Mouse (Mus musculus): ENCODE measurements around the gene Sapcd1.
"Not testable (repeated sequence)": the region's sequence is repeated elsewhere in the genome, so short reads cannot be mapped to it uniquely, and the experiment has no call there.

Sapcd1 gene

DNA sequence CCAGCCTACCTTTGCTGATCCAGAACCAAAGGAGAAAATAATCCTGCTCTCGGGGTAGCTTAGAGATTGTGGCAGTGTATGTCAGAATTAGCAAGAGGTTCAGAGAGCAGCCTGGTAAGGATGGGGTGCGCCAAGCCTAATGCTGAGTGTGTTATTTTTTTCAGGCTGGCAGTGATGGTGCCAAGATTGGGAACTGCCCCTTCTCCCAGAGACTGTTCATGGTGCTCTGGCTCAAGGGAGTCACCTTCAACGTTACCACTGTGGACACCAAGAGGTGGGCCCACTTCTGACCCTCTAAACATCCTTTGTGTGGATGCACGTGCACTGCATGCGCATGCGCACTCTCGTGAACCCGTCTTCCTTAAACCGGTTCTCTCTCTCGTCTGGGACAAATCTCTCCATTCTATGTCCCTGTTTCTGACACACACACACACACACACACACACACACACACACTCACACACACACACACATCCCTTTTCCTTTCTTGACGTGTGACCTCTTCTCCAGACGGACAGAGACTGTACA lies 24.5 kb upstream of the Sapcd1 start:
- DNase-seq (ENCODE audit: low read depth, low spot score) = no peak

DNA sequence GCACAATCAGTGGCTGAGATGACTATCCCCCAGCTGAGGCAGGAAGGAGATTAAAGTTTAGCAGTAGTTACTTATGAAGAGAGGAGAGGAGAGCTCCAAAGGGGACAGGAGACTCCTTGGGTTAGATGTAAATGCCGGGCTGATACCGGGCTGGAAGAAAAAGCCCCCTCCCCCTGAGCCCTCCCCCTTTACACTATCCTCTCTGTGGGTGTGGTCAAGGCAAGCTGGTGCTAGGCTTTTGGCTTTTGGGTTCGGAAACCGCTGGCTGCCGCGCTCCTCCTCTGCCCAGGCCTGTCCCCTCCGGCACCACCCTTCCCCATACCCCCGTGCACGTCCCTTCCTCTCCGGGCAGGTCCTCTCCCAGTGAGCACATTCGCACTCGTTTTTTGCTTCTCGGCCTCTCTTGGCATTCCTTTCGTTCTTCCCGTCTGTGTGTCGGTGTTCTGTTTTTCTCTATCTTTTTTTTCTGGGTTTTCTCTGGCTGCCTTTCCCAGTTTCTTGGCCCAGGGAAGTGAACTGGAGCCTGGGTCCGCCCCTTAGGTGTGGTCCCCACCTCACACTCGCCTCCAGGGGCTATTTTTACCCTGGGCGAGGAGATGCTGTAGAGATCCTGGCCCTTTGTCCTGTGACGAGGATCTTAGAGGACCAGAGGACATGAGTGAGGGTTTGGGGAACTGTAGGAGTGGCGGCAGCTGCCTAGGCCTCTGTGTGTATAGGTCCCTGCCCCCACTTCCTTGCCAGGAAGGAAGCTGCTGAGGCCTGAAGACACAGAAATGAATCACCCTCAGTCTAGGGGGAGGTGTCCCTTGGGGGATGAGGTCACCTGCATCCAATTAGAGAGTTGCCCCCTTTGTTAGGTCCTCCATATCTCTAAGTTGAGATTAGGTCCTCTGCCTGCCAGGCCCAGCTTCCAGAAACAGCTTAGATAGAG lies 23.6 kb upstream of the Sapcd1 start:
- peak; percentile 59 for DNase-seq (ENCODE audit: low read depth, low spot score)

DNA sequence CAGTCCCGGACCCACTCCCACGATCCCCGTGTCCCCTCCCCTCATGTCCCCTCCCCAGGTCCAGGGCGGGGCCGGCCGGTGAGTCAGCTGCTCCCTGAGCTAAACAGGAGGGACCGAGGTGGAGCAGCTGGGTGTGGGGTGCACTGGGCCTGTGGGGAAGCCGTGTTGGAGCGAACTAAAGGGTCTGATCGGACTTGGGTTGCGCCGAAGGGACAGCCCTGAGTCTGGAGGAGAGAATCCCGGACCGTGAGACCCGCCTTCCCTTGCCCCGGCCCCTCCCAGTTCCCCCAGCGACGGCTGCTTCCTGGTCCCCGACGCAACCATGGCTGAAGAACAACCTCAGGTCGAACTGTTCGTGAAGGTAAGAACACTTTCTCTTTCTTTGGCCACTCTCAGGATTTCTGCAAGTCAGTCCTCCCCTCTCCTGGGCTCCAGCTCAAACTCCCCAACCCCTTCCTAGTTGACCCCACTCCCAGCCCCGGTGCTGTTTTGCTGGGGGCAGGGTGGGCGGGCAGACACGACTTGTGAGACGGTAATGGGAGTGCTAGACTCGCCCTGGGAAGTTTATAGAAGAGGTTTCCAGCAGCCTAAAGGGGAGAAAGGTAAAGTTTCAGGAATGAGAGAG lies 22.4 kb upstream of the Sapcd1 start:
- no peak for DNase-seq (ENCODE audit: low read depth, low spot score)

DNA sequence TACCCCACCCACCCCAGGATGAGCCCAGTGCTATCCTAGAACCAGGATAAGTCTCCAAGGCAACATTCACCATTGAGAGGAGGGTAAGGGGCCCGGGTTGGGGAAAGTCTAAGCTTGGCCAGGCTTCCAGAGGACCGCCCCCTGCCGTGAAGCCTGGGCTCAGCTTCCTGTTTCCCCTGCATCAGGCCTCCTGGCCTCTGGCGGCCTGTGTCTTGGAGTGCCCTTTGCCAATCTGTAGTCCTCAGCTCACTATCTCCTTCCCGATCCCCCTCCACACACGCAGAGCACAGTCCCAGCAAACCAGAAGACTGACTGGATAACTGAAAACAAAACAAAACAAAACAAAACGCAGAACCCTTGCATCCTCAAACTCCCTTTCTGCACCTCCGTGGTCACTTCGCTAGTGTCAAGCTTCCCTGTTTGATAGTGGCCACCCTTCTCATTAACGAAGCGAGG lies 21.8 kb upstream of the Sapcd1 start, which contains the start of gene Clic1:
Gene Clic1 (plus strand): TSS at position 406 of the 456 bp plus-strand sequence.
- peak; percentile 64 for DNase-seq (ENCODE audit: low read depth, low spot score)

DNA sequence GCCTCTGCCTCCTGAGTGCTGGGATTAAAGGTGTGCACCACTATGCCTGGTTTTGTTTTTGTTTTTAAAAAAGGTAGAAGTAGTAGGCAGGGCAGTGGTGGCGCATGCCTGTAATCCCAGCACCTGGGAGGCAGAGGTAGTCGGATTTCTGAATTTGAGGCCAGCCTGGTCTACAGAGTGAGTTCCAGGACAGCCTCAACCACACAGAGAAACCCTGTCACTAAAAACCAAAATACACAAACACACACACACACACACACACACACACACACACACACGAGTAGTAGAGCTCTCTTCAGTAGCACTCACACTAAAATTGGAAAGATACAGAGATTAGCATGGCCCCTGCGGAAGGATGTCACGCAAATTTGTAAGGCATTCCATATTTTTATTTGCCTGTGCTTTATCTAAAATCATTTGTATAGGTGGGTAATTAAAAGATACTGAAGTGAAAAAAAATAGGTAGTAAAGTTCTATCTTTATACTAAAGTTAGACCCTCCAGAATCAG lies 21.2 kb upstream of the Sapcd1 start:
- no peak for DNase-seq (ENCODE audit: low read depth, low spot score)

DNA sequence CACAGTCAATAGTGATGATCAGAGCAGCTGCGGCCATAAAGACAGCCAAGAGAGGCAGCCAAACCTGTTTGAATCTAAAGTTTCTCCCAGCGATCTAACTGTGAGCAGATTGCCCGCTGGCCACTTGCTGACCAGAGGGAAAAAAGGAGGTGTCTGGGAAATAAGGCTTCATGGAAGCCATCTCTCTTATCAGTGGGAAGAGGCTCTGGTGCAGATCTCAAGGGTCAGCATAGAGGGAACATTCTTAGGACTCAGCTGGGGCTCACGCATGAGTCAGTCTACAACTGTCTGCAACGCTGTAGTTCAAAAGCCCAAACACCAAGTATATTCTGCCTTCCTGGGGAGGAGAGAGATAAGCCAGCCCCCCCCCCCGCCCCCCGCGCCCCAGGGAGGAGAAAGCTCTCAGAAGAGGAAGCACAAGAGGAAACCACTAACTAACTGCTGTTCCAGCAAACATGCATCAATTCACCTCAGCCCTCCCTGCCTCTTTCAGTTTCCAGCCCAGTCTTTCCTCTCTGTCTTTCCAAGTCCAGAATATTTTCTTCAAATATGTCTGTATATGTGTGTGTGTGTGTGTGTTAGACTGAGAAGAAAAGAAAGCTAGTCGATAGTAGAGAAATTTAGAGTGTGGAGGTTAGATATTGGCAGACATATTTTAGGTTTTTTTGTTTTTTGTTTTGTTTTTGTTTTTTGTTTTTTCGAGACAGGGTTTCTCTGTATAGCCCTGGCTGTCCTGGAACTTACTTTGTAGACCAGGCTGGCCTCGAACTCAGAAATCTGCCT lies 20.5 kb upstream of the Sapcd1 start:
- DNase-seq (ENCODE audit: low read depth, low spot score) = no peak

DNA sequence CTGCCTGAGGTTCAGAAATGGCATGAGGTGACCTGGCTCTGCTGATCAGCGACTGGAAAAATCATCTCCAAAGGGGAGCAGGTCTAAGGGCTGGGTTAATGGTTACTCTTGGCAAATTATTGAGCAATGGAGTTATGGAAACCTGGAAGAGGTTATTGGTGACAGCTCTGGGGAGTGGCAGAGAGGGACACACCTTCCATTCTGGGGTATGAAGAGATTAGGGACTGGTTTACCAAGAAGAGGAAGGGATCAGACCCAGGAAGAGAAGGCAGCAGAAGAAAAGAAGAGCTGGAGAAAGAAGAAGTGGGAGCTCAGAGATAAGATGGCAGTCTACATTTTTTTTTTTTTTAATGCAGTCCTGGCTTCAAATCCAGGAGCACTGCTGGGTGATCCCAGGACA lies 19.9 kb upstream of the Sapcd1 start:
- no peak for DNase-seq (ENCODE audit: low read depth, low spot score)

DNA sequence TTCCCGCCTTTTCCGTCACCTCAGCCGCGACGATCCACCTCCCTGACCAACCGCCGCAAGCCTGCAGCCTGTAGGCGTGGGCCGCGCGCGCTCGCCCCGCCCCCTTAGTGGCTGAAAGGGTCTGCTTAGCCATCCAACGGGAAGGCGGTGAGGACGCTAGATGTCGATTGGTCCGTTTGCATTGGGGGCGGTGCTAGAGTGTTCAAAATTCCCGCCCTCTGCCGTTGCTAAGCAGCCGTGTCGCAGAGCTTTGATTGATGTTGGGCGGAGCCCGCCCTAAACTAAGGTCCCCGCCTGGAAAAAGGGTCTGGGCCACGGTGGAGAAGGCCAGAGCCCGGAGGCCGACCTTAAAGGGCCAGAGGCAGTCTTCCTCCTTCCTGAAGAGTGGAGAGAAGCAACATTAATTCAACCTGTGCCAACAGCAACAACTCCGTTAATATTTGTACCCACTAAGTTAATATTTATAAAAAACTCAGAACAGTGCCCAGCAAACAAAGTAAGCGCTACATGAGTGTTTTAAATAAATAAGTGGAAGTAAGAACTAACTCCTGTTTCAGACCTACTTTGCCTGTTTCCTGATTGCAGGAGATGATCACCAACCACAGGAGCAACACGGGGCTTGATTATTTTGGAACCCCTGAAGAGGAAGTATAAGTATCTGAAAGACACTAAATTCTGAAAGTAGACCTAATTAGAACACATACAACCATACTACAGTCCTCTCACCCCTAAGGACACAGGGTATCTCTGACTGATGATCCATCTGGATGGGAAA lies 19.1 kb upstream of the Sapcd1 start, which contains the start of gene Msh5:
Gene Msh5 (minus strand): TSS at position 65 of the 775 bp plus-strand sequence.
- peak; percentile 99 for DNase-seq (ENCODE audit: low read depth, low spot score)

DNA sequence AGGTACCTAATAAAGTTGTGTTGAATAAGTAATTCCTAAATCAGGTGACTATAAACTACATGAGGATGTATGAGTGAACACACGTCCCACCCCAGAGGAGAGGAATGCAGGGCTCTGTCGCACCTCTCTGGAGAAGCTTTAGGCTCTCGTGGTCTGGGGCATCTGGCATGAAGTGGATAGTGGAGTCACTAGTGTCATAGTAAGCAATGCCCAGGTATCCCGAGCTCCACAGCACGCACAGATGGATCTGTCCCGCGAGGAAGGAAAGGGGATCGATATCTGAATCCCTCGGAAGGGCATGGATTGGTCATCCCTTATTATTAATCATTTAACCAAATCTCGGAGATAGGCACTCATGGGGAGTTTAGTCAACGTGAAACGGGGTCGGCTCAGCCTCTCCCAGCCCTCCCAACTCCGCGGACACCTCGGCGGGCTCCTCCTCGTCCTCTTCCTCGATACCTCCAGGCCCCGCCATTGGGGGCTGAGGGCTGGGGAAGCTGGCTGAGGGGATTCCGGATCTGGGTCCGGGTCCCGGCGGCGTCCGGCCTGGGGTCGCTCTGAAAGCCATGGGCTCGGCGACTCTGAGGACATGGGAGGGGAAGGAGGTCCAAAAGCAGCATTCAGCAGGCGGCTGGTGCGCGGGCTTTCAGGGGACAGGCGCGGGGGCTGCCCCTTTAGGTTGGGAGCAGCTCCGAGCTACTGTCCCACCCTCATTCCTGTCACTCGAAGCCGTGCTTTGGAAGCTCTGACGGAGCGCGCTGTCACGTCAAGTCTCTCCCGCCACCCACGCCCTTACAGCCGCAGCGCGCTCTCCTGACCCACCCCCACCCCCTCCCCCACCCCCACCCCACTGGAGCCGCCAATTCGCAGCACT lies 18.2 kb upstream of the Sapcd1 start:
- no peak for DNase-seq (ENCODE audit: low read depth, low spot score)

DNA sequence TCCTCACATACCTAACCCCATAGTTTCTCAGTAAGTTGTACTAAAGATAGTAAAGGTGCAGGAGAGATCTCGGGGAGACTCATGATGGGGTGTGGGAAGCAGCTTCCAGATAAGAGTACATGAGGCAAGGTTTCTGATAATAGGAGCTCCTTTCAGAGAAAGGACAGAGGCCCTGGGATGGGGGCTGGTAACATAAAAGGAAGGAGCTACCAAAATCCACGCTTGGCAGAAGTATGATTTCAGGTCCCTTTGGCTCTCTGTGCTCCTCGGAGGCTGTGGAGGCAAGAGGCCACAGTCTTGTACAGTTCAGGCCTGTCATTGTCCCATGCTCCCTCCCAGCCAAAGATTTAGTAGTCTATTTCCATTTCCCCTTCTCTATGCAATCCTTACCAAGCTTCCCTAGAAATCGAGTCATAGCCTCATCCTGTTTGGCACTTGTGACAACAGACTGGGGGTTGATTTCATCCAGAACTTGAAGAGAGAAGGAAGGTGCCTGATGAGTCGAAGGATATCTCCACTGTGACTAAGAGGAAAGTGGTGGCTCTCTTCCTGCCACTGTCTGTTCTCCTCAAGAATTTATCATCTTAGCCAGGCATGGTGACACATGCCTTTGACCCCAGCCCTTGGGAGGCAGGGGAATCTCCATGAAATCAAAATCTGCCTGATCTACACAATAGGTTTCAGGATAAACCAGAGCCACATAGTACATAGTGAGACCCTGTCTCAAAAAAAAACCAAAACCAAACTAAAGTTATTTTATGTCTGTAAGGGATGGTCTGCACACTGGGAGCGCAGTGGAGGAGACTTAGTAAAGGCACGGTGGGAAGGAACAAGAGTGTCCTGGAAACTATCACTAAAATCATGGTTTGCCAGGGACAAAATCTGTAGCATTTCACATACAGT lies 17.3 kb upstream of the Sapcd1 start:
- no peak for DNase-seq (ENCODE audit: low read depth, low spot score)

DNA sequence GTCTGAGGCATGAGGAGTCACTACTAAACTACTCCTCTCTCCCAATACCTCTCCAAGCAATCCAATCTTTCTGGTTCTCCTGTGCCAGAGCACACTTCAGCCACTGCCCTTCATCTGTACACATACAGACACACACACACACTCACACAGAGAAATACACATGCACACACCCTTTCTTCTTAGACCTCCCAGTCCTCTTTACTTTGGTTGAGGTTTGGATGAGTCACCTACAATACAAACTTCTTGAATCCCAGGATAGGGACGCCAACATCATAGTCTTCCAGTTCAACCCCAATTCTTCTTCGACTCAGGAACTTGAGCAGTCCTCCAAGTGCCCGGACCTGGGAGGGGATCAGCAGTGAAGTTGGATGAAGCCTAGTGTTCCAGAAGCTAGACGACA lies 16.0 kb upstream of the Sapcd1 start:
- DNase-seq (ENCODE audit: low read depth, low spot score) = no peak

DNA sequence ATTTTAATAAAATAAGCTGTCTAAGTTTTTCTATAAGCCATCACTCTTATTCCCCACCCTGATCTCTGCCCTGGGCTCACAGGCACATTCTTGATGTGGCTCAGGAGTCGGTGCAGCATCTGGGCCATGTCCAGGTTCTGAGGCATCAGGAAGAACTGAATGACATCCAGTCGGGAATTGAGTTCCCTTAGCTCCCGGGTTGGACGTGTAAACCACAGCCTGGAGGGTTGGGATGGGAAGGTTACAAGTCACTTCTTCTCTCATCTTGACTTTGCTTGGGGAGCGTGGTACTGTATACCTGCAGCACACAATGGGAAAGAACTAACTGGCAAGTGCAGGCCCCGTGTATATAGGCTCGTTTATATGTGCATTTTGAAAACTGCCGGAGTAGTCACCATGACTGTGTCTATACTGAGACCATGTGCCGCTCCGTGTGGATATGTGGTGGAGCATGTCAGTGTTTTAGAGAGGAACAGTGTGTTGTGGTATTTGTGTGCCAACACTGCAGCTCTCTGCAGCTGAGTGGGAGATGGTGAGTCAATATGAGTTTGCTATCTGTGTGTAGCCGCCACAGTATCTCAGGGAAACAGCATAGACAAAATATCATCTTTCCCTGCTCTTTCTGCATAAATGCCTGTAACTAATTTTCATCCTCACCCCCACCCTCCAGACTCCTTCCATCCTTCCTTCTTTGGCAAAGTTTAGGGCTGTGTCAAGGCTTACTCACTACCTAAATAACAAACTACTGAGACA lies 11.5 kb upstream of the Sapcd1 start:
- no peak for DNase-seq (ENCODE audit: low read depth, low spot score)

DNA sequence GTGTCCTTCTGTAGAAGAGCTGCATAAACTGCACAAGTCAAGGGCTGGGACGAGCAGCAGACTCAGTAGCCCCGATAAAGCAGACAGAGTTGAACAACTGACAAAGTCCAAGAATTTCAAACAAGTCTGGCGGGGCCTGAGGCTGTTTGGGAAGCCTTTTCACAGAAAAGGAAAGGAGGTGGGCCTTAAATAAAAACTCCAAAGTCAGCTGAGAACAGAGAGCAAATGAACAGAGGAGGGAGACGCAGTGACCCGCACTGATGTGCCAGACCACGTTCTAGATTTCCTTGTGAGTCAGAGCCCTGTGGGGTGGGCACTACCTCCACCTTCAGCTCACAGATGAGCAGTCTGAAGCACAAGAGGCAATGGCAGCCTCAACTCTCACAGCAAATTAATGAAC lies 7.1 kb upstream of the Sapcd1 start:
- no peak for DNase-seq (ENCODE audit: low read depth, low spot score)

DNA sequence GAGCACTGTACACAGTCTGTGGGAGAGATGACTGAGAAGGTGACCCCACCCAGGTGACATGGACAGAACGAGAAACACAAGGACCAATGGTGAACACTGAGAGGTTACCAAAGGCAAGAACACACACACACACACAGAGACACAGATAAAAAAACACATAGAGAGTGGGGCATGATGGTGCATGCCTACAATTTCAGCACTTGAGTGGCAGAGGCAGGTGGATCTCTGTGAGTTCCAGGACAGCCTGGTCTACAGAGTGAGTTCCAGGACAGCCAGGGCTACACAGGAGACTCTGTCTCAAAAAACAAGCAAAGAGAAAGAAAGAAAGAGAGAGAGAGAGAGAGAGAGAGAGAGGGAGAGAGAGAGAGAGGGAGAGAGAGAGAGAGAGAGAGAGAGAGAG lies 5.9 kb upstream of the Sapcd1 start:
- not testable (repeated sequence) for DNase-seq (ENCODE audit: low read depth, low spot score)

DNA sequence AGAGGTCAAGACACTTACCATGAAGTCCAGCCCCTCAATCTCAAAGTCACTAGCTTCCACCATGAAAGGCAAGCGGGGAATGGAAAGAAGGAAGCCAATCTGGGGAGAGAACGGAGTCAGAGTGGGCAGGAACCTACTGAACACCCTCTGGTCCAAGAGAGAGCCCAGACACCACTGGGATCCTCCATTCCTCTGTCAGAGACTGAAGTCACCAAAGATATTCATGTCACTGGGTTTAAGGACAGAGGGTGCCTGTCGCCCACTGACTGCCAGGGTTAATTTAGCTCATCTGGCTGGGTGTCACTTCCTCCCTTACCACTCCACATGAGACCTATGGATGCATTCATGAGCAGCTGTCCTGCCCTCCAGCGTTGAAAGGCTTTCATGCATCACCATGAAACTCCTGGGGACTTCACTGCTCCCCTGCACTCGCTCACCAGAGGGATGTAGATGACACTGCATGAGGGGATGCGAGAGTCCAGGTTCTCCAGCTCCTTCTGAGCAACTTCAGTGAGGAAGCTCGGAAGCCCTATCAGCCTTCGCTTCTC lies 4.6 kb upstream of the Sapcd1 start:
- no peak for DNase-seq (ENCODE audit: low read depth, low spot score)

DNA sequence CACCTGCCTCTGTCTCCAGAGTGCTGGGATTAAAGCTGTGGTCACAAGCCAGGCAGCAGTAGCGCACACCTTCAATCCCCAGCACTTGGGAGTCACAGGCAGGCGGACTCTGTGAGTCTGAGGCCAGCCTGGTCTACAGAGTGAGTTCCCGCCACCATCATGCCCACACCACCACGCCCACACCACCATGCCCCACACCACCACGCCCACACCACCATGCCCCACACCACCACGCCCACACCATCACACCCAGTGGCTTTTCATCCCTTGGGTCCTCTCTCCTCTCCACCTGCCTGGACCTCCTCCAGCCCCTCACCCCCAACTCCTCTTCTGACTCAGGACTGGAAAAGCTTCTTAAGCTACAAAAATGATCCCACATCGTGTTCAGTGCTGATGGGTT lies 4.1 kb upstream of the Sapcd1 start:
- no peak for DNase-seq (ENCODE audit: low read depth, low spot score)

DNA sequence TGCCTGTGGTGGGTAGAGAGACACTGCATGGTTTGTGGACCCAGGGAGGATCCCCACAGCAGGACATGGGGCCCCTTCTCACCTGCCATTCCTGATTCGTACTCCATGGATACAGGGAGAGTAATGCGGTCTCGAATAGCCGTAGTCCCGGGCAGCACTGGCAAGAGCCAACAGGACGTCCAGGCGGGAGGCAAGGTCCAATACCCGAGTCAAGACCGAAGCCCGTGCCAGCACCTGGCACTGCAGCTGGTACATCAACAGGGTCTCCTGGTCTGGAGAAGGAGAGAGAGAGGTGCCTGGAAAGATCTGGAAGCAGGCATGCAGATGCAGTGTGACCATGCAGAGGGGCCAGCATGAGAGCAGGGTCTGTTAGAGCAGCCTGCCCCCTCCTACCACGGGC lies 3.5 kb upstream of the Sapcd1 start:
- DNase-seq (ENCODE audit: low read depth, low spot score) = no peak
